Mouse (Mus musculus) myocyte (in vitro differentiated cells): ENCODE measurements around the gene Il1rapl2.

Experiments
- E2F4 ChIP-seq: IDR thresholded peaks from one replicate; pipeline ENCODE4 v1.6.1; 2011; ENCODE audit warnings: mild to moderate bottlenecking, control low read depth, moderate library complexity; ENCODE audit not compliant: insufficient read depth
- MYOD1 ChIP-seq, 3 experiments: IDR thresholded peaks; one replicate each; pipeline ENCODE4 v1.6.1; 2011; ENCODE audit warnings: control low read depth in 2 of 3, low read depth in 2 of 3, mild to moderate bottlenecking in 2 of 3, moderate library complexity in 1 of 3; ENCODE audit not compliant: insufficient read length in 2 of 3, control insufficient read depth in 1 of 3
- MYOG ChIP-seq, 3 experiments: IDR thresholded peaks; one replicate each; pipeline ENCODE4 v1.6.1; 2011; ENCODE audit warnings: control low read depth in 2 of 3, low read depth in 2 of 3, mild to moderate bottlenecking in 2 of 3; ENCODE audit not compliant: insufficient read length in 2 of 3, control insufficient read depth in 1 of 3, insufficient read depth in 1 of 3
- POLR2A ChIP-seq: IDR thresholded peaks from one replicate; pipeline ENCODE4 v1.6.1; 2011; ENCODE audit warnings: low read depth, mild to moderate bottlenecking, control low read depth, moderate library complexity; ENCODE audit not compliant: insufficient read length
- TCF12 ChIP-seq: IDR thresholded peaks from one replicate; pipeline ENCODE4 v1.6.1; 2011; ENCODE audit warnings: mild to moderate bottlenecking, control low read depth; ENCODE audit not compliant: poor library complexity, insufficient read depth, severe bottlenecking
- USF1 ChIP-seq: IDR thresholded peaks from one replicate; pipeline ENCODE4 v1.6.1; 2011; ENCODE audit warnings: low read depth, mild to moderate bottlenecking, control low read depth, moderate library complexity

DNA sequence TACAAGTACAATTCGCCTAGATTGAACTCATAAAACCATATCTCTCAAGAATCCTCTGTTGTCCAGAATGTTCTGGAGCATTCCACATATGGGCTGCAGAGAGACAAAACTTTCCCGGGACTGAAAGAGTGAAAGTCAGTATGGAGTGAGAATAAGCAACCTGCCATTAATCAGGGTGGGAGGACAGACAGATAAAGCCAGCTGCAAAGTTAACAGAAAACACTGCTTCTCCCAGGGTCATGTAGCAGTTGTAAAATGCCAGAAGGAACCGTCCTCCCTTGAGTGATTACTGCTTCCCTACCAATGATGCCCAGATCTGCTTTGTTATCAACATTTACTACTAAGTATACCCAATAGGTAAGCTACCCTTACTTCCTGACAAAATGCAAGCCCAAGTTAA lies 1230.5 kb downstream of the Il1rapl2 start:
- TF ChIP-seq MYOD1 (IDR thresholded peaks at IDR 0.05; ENCODE audit: control insufficient read depth in 1 of 3, insufficient read length in 2 of 3, low read depth in 2 of 3) = no peak
- TF ChIP-seq POLR2A = no peak
- TF ChIP-seq E2F4 = no peak
- no peak for TF ChIP-seq TCF12
- no peak for TF ChIP-seq MYOG (IDR thresholded peaks at IDR 0.05; ENCODE audit: control insufficient read depth in 1 of 3, insufficient read depth in 1 of 3, insufficient read length in 2 of 3, low read depth in 2 of 3)
- TF ChIP-seq USF1 = no peak
